Mouse (Mus musculus): Measurements from ENCODE around the gene Ccl1. TPM values are rescaled to one million over a fixed set of nuclear protein-coding genes. Genes with fewer than 3 reads are reported as not detected.

The Ccl1 gene
- polyA plus RNA-seq, 1 experiment from 2014 or later, result 0.30 TPM

Other genes starting within 250 kb of the Ccl1 start
- gene Ccl11, start 247.9 kb downstream of the Ccl1 start, polyA plus RNA-seq (2015; fragmentation: Nextera tagmentation; extraction: Ambion mirVana), result 3.3 and 5.0 TPM in 2 replicates
- gene Ccl12, start 203.8 kb downstream of the Ccl1 start, polyA plus RNA-seq (2015; fragmentation: Nextera tagmentation; extraction: Ambion mirVana), result 1.7 TPM in 2 replicates
- gene Ccl8, start 190.5 kb downstream of the Ccl1 start, polyA plus RNA-seq (2015; fragmentation: Nextera tagmentation; extraction: Ambion mirVana), result 0.32 and 1.0 TPM in 2 replicates
- gene Tmem132e, start 83.2 kb upstream of the Ccl1 start, polyA plus RNA-seq (2015; fragmentation: Nextera tagmentation; extraction: Ambion mirVana), result 0.04 and 0.12 TPM in 2 replicates

Measured in heart, embryonic 16.5 days (tissue).